Mouse (Mus musculus): ENCODE measurements around the gene Pcnx.

Gene Pcnx

GRCm38 (mm10) chr12:81853543-81853942 lies 6.3 kb upstream of the Pcnx start:
- no peak for DNase-seq (ENCODE audit: low spot score in 2 of 2)

GRCm38 (mm10) chr12:81855031-81855430 lies 4.8 kb upstream of the Pcnx start:
- DNase-seq (ENCODE audit: low spot score in 2 of 2), result no peak

GRCm38 (mm10) chr12:81856696-81857095 lies 3.1 kb upstream of the Pcnx start:
- DNase-seq (ENCODE audit: low spot score in 2 of 2), result no peak

GRCm38 (mm10) chr12:81857251-81857650 lies 2.6 kb upstream of the Pcnx start:
- no peak for DNase-seq (ENCODE audit: low spot score in 2 of 2)

GRCm38 (mm10) chr12:81857978-81858569 lies 1.7 kb upstream of the Pcnx start:
- no peak for DNase-seq (ENCODE audit: low spot score in 2 of 2)

GRCm38 (mm10) chr12:81860308-81861181 lies 722 bp downstream of the Pcnx start:
- DNase-seq (ENCODE audit: low spot score in 2 of 2), result peak; percentile 44 to 61

- DNase-seq (ENCODE audit: low spot score in 2 of 2), result no peak
Observed at GRCm38 (mm10) chr12:81861199-81862085, 1.6 kb downstream of the Pcnx start.

- DNase-seq (ENCODE audit: low spot score in 2 of 2), result no peak
Observed at GRCm38 (mm10) chr12:81862351-81862802, 2.6 kb downstream of the Pcnx start.

- DNase-seq (ENCODE audit: low spot score in 2 of 2), result no peak
Observed at GRCm38 (mm10) chr12:81863949-81864348, 4.1 kb downstream of the Pcnx start.

GRCm38 (mm10) chr12:81865183-81865582 lies 5.4 kb downstream of the Pcnx start:
- no peak for DNase-seq (ENCODE audit: low spot score in 2 of 2)

- no peak for DNase-seq (ENCODE audit: low spot score in 2 of 2)
Observed at GRCm38 (mm10) chr12:81867316-81867715, 7.5 kb downstream of the Pcnx start.

- DNase-seq (ENCODE audit: low spot score in 2 of 2), result no peak
Observed at GRCm38 (mm10) chr12:81869205-81869940, 9.6 kb downstream of the Pcnx start.

GRCm38 (mm10) chr12:81873345-81873744 lies 13.5 kb downstream of the Pcnx start:
- no peak for DNase-seq (ENCODE audit: low spot score in 2 of 2)

GRCm38 (mm10) chr12:81880161-81880560 lies 20.3 kb downstream of the Pcnx start:
- DNase-seq (ENCODE audit: low spot score in 2 of 2), result no peak

GRCm38 (mm10) chr12:81883255-81884106 lies 23.7 kb downstream of the Pcnx start:
- DNase-seq (ENCODE audit: low spot score in 2 of 2), result no peak

- DNase-seq (ENCODE audit: low spot score in 2 of 2), result no peak
Observed at GRCm38 (mm10) chr12:81884107-81884398, 24.2 kb downstream of the Pcnx start.

- DNase-seq (ENCODE audit: low spot score in 2 of 2), result no peak
Observed at GRCm38 (mm10) chr12:81884983-81885382, 25.2 kb downstream of the Pcnx start.

GRCm38 (mm10) chr12:81885982-81886381 lies 26.2 kb downstream of the Pcnx start:
- no peak for DNase-seq (ENCODE audit: low spot score in 2 of 2)

GRCm38 (mm10) chr12:81888954-81889353 lies 29.1 kb downstream of the Pcnx start:
- DNase-seq (ENCODE audit: low spot score in 2 of 2), result no peak

GRCm38 (mm10) chr12:81891946-81892345 lies 32.1 kb downstream of the Pcnx start:
- DNase-seq (ENCODE audit: low spot score in 2 of 2), result no peak

- DNase-seq (ENCODE audit: low spot score in 2 of 2), result no peak
Observed at GRCm38 (mm10) chr12:81894311-81894710, 34.5 kb downstream of the Pcnx start.

Measured in frontal cortex, postnatal 14 days (tissue).